Mouse (Mus musculus) bone marrow, adult 2 months (tissue): Measurements from ENCODE around the gene Ino80e. TPM values are rescaled to one million over a fixed set of nuclear protein-coding genes. Genes with fewer than 3 reads are reported as not detected.
A peak's percentile ranks its signal among the peaks of the same experiment; 100 is the strongest.
"Not testable (repeated sequence)": the region's sequence is repeated elsewhere in the genome, so short reads cannot be mapped to it uniquely, and the experiment has no call there.

Experiments used
- H3K27ac ChIP-seq: fragments of 200-500 bp; 2 replicates; pipeline ENCODE4 v1.5.1; 2012; ENCODE audit warnings: low read depth, mild to moderate bottlenecking, control low read depth, inconsistent platforms, low read length; ENCODE audit not compliant: control insufficient read depth, poor library complexity, insufficient read depth
- H3K4me1 ChIP-seq: fragments of 200-500 bp; 2 replicates; pipeline ENCODE4 v1.6.1; 2011; ENCODE audit warnings: low read length; ENCODE audit not compliant: control insufficient read depth, insufficient read depth
- H3K4me3 ChIP-seq: fragments of 200-500 bp; replicated peaks from 2 replicates; pipeline ENCODE3; 2011; ENCODE audit warnings: mild to moderate bottlenecking, low read depth, low read length, control low read depth; ENCODE audit not compliant: control insufficient read depth
- CTCF ChIP-seq: fragments of 200-500 bp; IDR thresholded peaks from 2 replicates; pipeline ENCODE4 v1.5.1; 2011; ENCODE audit warnings: low read length, control low read depth; ENCODE audit not compliant: control insufficient read depth, insufficient read depth
- POLR2A ChIP-seq: fragments of 200-500 bp; IDR thresholded peaks from 2 replicates; pipeline ENCODE4 v1.6.1; 2011; ENCODE audit warnings: low read depth, mild to moderate bottlenecking, control low read depth, low read length, borderline replicate concordance; ENCODE audit not compliant: control insufficient read depth
- WGBS: fragments of 180-500 bp; shearing (Covaris S2); methylation state at CpG from one replicate; pipeline ENCODE4 v1.1.7; 2018; 5-methylcytosine and 5-hydroxymethylcytosine counted together
- polyA plus RNA-seq: library from polyadenylated mRNA; stranded (reverse); fragments of >200 nt; gene quantifications from 2 replicates; pipeline ENCODE4 v1.2.4, GENCODE M21; 2011; ENCODE audit warnings: low replicate concordance; ENCODE audit not compliant: missing spikeins, insufficient read depth, insufficient read length

Gene Ino80e
- polyA plus RNA-seq: 38.1 and 59.7 TPM in 2 replicates

DNA sequence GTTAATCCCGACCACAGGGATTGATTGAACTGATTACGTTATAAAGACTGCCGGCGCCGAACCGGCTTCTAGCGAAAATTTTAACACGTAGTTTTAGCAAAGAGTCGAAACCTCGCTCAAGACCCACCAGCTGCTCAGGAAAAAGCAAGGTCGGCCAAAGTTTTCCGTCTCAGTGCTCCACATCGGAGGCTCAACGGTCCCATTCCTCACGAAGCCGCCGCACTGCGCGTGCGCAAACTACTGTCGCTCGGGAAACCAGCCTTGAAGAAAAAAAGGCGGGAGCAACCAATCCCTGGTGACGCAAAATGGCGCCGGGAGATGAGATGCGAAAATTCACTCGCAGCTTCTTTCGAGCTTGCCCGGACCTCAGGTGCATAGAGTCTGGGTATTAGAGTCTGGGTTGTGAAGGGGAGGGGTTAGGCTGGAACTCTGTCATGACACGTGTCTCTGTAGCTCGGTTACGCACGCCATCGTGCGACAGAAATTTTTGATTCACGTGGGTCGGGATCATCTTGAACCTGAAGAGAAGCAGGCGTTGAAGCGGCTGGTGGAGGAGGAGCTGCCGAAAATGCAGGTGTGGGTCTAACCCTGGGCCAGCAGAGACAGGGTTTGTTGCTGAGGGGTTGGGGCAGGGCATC, at the start of gene Ino80e:
Gene Ino80e, minus strand, starts transcription at position 231 of the 638 bp plus-strand sequence.
- WGBS: under 1% methylated on average over 41 of the region's 41 CpGs
- H3K27ac ChIP-seq: peak within 1 kb of the TSS; percentile 60

DNA sequence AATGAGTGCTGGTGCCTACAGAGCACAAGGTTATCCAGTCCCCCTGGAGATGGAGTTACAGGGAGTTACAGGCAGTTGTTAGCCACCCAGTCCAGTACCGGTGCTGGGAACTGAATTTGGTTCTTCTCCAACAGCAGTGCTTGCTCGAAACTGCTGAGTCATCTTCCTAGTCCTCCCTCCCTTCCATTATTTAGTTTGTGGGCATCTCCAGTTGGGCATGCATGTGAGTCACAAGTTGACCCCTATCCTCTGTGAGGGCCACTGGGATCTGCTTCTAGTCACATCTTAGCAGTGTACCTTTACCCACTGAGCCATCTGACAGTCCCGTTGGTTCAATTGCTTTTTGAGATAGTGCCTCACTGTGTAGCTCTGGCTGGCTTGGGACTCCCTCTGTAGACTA, 43.4 kb upstream of the Ino80e start:
- Histone ChIP-seq H3K4me3 (no peak overlapping the region), H3K27ac (no peak overlapping the region), H3K4me1 (no peaks in the 10 kb centered on the region)
- TF ChIP-seq POLR2A (no peak), CTCF (no peak)
- whole genome bisulfite sequencing: 32% methylated on average over 3 of the region's 3 CpGs

More for the DNA sequence above, at the start of gene Ino80e:
- peak within 1 kb of the TSS; percentile 81 for H3K4me3 ChIP-seq
- TF ChIP-seq POLR2A (peak; percentile 65; the same call in 1 of the 2 replicates), CTCF (no peak)
- H3K4me1 ChIP-seq: peaks cover 2% of the 10 kb centered on the region; the same call in 1 of the 2 replicates

DNA sequence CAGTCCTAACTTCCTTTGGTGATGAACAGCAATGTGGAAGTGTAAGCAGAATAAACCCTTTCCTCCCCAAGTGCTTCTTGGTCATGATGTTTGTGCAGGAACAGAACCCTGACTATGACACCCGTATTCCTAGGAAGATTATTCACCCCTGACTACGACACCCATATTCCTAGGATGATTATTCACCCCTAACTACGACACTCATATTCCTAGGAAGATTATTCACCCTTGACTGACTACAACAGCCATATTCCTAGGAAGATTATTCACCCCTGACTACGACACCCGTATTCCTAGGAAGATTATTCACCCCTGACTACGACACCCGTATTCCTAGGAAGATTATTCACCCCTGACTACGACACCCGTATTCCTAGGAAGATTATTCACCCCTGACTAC, 37.6 kb upstream of the Ino80e start:
- not testable (repeated sequence) for H3K27ac ChIP-seq, H3K4me3 ChIP-seq, H3K4me1 ChIP-seq
- 83% methylated on average over 7 of the region's 9 CpGs for WGBS

DNA sequence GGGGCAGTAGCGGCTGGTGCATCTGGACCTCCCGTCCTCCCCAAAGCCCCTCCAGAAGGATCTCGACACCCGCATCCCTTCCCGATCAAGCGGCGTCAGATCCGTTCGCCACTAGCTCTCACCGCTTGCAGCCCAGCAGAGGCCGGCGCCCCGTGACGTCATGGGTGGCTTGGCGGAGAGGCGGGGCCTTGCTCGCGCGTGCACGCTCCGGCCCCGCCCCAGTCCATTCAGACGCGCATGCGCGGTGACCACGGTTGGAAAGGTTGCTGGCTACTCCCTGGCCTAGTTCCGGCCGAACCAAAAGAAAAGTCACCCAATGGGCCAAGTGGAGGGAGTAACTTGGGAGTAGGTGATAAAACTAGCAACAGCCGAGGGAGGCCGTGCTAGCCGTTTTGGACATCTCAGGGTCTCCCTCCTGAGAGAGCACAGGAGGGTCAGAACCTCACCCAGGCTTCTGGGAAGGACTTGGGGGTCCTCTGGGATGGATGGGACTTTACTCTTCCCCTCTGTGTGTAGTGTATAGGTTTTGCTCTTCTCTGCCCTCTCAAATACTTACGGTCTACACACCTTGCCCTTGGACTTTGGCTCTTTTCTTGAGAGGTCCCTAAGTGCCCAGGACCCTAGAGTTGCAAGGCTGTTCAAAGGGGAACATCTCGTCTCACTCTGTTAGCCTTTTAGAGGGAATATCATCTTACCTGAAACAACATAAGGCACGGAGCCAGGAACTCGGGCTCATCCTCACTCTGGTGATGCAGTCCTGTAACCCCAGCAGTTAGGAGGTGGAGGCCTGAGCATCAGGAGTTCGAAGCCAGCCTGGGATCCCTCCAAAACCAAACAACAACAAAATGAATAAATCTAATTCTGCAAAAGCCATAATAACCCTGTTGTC, 36.2 kb upstream of the Ino80e start:
- Histone ChIP-seq H3K27ac (peak overlapping the region; percentile 82), H3K4me3 (peak overlapping the region; percentile 84), H3K4me1 (peaks cover 2% of the 10 kb centered on the region; the same call in 1 of the 2 replicates)
- TF ChIP-seq POLR2A (peak; percentile 95), CTCF (no peak)
- 13% methylated on average over 37 of the region's 37 CpGs for WGBS

DNA sequence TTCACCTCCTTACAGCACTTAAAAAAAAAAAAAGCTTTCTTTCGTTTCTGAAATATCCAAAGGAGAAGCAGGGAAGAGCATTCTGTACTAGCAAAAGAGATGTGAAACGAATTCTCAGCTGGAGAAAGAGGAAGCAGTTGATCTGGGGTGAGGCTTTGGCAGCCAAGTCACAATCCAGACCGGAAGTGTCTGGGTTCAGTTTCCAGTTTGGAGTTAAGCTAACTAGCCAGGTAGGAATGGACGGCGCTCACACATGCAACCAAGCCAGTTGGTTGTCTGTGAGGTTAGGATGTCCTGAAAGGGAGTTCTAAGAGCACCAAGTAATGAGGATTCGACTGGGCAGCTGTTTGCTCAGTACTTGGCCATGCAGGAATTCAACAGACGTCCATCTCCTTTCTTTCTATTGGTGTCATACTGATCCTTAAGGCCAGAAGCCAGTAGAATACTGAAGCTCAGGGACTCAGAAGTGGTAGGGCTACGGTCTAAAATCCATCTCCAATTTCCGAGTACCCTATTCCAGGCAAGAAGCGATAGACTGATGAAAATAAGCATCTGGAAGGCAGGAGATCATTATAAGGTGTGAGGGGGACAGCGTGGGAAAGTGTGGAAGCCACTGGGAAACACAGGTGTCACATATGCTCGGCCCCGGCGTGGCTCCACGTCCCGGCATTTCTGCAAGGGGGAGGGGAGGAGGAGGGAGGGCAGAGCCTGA, 35.4 kb upstream of the Ino80e start:
- Histone ChIP-seq H3K4me1 (peaks cover 2% of the 10 kb centered on the region; the same call in 1 of the 2 replicates), H3K27ac (peak overlapping the region; percentile 82), H3K4me3 (peak overlapping the region; percentile 84)
- WGBS: 2% methylated on average over 16 of the region's 16 CpGs
- TF ChIP-seq POLR2A (no peak), CTCF (no peak)

DNA sequence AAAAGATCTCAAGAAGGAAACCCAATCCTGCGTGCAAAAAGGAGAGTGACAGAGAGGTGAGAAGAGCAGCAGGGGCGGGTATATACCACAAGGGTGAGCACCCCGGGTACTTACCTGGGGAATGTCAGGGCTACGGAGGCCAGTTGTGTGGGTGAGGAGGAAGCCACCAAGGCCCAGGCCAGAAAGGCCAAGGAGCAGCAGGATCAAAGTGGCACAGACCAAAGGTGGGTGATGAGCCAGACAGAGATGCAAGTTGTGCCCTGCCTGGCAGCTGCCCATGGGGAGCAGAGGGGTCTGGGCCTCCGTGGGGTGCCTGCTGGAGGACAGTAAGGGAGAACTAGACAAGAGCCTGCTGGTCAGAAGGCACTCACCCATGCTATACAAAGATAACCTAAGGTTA, 34.7 kb upstream of the Ino80e start:
- Histone ChIP-seq H3K27ac (peak overlapping the region; percentile 84), H3K4me1 (peaks cover 2% of the 10 kb centered on the region; the same call in 1 of the 2 replicates), H3K4me3 (no peak overlapping the region)
- TF ChIP-seq CTCF (no peak), POLR2A (no peak)
- WGBS: 63% methylated on average over 5 of the region's 5 CpGs

DNA sequence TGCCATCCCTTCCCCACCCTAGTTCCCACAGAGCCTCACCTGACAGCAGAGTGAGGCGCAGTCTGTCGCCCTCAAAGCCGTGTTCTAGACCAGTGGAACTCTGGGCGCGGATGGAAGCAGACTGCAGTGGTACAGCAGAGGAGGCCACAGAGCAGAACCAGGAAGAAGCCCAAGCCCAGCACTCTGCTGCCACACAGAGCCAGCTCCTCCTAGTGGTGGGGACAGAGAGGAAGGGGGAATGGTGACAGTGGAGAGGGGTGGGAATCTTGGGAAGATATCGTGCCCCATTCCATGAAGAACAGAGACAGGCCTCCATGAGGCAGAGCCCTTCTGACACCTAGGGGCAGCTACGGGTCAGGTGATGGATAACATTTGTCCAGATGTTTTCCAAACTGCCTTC, 26.7 kb upstream of the Ino80e start:
- no peak overlapping the region for H3K4me3 ChIP-seq
- TF ChIP-seq POLR2A: no peak
- TF ChIP-seq CTCF: peak; percentile 53; the same call in 1 of the 2 replicates
- 60% methylated on average over 7 of the region's 7 CpGs for WGBS
- H3K4me1 ChIP-seq: no peaks in the 10 kb centered on the region
- H3K27ac ChIP-seq: no peak overlapping the region

DNA sequence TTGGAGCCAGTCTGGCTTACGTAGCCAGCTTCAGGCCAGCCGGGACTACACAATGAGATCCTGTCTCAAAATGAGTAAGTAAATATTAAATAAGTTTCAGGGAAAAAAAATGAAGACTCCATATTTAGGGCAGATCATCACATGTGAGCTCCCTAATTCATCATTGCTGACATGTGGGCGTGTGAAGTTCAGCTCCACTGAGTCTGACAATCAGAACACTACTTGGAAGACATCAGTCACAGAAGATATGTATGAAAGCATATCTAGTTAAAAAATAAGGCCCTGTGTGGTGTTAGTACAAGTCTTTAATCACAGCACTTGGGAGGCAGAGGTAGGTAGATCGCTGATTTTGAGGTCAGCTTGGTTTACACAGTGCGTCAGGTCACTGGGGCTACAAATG, 25.1 kb upstream of the Ino80e start:
- Histone ChIP-seq H3K27ac (no peak overlapping the region), H3K4me1 (no peaks in the 10 kb centered on the region; the same call in 1 of the 2 replicates), H3K4me3 (no peak overlapping the region)
- 90% methylated on average over 5 of the region's 5 CpGs for WGBS
- no peak for TF ChIP-seq CTCF
- no peak for TF ChIP-seq POLR2A
